Mouse (Mus musculus) urinary bladder, postnatal 25 days (tissue): Measurements from ENCODE around the gene Zfp423.

ENCODE experiments used
- DNase-seq: peaks from one replicate; pipeline ENCODE4 v3.0.0; 2022; ENCODE audit warnings: low spot score

Zfp423 gene

DNA sequence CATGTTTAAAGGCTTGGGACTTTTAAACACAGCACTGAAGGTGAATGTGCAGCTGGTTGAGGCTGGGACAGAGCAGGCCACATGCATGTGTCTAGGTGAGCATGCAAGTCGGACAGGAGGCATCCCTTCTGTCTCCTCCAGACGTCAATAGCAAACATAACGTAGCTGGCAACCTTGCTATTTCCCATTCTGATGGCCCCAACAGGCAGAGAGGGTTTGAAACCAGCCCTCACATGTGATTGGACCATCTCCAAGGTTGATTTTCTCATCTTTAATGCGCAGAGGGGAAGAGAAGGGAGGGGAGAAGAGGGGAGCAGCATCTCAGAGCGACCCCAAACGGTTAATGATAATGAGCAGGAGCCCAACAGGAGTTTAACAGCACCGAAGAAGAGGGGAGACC, 123.5 kb downstream of the Zfp423 start:
- no peak for DNase-seq

DNA sequence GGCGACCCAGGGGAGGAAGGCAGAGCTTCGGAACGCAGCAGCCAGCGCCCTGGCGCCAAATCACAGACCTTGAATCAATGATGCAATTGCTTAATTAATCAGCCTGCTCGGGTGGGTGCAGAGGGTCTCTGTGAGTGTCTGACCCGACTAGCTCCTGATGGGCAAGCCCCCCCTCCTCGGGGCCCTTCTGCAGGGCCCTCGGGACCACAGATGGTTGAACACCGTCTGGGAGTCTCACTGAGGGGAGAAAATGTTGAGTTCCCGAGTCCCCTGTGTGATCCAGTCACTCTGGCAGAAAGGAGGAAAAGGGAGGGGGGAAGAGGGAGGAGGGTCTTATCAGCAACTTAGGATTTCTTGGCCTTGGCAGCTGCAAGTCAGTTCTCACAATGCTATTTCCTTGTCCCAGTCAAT, 124.0 kb downstream of the Zfp423 start:
- DNase-seq, result no peak

DNA sequence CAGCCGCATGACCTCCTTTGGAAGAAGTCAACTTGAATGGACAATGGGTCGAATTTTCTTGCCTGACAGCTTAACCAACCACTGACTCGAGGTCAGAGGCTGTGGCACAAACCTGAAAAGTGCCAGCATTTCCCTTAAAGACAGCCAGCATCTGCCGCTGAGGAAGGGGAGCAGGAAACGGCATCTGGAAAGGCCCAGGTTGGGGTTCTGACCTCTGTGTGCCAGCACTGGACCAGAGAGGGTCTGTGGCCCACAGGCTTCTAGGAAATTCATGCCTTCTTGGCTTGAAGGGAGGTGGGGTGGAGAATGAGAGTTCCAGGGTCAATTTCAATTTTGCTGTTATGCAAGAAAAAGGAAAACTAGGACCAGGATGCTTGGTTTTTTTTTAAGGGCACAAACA, 124.7 kb downstream of the Zfp423 start:
- DNase-seq, result no peak

- no peak for DNase-seq
These were observed 125.4 kb downstream of the Zfp423 start for GRCm38 (mm10) chr8:87833841-87834620.

DNA sequence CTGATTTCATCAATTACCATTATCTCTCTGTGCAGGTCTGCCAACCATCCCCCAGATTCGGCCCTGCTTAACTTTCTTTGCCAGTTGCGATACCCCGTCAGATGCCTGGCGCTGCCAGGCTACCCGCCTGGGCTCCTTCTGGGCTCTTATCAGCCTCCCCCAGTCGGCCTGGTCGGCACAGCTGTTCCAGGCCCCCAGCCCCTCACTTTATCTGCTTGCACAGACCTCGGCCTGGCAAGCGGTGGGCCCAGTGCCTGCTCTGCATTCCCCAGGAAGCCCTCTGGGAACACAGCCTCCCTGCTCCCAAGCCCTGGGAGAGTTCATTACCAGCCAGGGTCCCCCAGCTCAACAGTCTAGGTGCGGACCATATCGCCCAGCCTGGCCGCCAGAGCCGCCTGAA, 126.1 kb downstream of the Zfp423 start:
- no peak for DNase-seq

GRCm38 (mm10) chr8:87832381-87833325, 126.7 kb downstream of the Zfp423 start:
- no peak for DNase-seq

DNA sequence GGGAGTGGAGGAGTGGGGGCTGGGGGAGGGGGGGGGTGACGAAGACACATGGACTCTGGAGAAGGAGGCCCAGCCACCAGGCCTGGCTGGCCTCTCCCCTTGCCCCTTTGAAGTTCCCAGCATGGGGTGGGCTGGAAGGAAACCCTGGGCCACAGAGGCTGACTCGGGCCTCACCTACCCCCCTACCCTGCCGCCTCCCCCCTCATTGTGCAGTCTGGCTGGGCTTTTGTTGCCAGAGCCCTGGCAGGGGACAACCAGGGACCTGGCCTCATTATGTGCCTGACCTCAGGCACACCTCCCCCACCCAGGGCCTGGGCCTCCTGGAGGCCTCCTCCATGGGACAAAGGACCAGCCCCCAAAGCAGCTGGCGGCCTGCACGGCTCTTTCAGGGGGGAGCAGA, 127.8 kb downstream of the Zfp423 start:
- no peak for DNase-seq

GRCm38 (mm10) chr8:87831116-87831515, 128.3 kb downstream of the Zfp423 start:
- DNase-seq, result no peak

- DNase-seq, result peak; percentile 47
These were observed 129.2 kb downstream of the Zfp423 start for GRCm38 (mm10) chr8:87830200-87830599.

GRCm38 (mm10) chr8:87826013-87826660, 133.3 kb downstream of the Zfp423 start:
- DNase-seq, result no peak

GRCm38 (mm10) chr8:87823172-87823571, 136.2 kb downstream of the Zfp423 start:
- no peak for DNase-seq

GRCm38 (mm10) chr8:87822690-87823089, 136.7 kb downstream of the Zfp423 start:
- DNase-seq, result no peak

GRCm38 (mm10) chr8:87822175-87822574, 137.2 kb downstream of the Zfp423 start:
- no peak for DNase-seq

- no peak for DNase-seq
These were observed 137.7 kb downstream of the Zfp423 start for GRCm38 (mm10) chr8:87821655-87822054.

DNA sequence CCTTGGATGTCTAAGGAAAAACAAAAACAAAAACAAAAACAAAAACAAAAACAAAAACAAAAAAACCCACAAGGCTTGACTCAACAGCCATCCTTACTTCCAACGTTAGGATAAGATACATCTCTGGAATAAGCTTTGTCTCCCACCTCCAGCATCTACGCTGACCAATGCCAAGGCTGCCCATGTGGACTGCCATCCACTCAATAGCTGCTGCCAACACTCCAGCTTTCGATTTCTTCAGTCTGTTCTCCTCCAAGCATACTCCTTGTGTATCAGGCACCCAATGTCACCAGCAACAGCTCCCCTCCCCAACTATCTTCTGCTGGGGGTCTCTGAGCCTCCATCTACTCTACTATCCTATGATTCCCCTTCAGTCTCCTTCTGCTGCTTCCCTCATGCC, 140.1 kb downstream of the Zfp423 start:
- DNase-seq, result no peak

DNA sequence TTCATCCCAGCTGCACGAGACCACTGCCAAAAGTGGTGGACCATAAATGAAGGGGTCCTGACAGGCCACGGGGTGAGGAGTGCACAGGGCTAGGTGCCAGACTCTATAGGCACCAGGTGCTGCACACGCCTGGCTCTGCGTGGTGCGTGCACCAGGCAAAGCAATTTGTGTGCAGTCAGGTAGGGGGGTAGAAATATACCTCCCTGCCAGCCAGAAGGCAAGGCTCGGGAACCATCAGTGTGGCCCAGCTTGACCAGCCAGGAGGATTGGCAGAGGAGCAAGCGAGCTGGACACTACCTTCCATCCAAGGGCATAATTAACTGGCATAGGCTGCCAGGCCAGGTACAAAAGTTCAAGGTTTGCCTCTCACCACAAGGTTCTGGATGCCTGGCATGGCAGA, 140.9 kb downstream of the Zfp423 start:
- DNase-seq, result no peak

DNA sequence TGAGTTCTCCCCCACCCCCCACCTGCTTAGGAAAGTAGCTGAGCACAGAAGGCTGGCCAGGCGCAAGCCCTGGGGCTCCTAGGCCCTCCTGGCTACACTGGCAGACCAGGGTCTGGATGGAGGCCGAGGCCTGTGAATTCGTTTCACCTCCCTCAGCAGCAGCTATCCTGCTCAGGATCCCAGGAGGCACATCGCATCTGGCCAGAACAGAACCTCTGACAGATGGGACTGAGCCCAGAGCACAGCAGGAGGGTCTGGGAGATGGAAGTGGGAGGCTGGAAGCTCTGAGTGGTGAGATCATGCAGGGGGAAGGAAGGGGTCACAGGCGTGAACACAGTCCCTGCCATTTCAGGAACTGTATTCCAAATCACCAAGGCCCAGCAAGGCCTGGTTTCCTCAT, 143.3 kb downstream of the Zfp423 start:
- no peak for DNase-seq

GRCm38 (mm10) chr8:87812661-87813060, 146.7 kb downstream of the Zfp423 start:
- no peak for DNase-seq

DNA sequence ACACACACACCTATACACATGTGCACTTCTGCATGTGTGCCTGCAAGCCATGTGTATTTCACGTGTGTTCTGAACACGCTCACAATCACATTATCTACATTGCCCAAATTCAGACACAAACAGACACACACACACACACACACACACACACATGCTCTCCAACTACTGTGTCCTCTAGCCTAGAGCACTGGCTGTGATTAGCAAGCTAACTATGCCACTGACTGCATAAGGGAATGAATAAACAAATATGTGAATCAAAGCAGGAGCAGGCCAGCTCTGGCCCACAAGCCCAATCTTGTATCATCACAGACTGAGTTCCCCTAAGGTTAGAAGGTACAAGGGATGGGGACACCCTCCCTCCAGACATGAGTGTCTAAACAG, 147.3 kb downstream of the Zfp423 start:
- DNase-seq, result no peak

GRCm38 (mm10) chr8:87811399-87812068, 147.9 kb downstream of the Zfp423 start:
- peak; percentile 52 for DNase-seq

GRCm38 (mm10) chr8:87810771-87811170, 148.6 kb downstream of the Zfp423 start:
- DNase-seq, result no peak

GRCm38 (mm10) chr8:87804327-87804900, 155.0 kb downstream of the Zfp423 start:
- peak; percentile 31 for DNase-seq
